In genomic region chr7:68128271-68128674, GRCm38 (mm10) we compare ENCODE assay signal across 8 mouse cellular contexts.
DNase-seq lines count a peak whose midpoint lies in the region; ATAC-seq lines count a peak whose summit lies in the region.

No protein-coding gene starts in this region.

- no peaks in the 10 kb centered on the region for H3K9me3 ChIP-seq in megakaryocyte, embryonic 14.5 days
- no peaks in the 10 kb centered on the region for H3K9me3 ChIP-seq in hindbrain, embryonic 14.5 days (ENCODE audit: control insufficient read depth, low read length)
- no peaks in the 10 kb centered on the region for H3K9me3 ChIP-seq in midbrain, embryonic 12.5 days

- H3K27me3 ChIP-seq in megakaryocyte, embryonic 14.5 days (replicated peaks), result no peaks in the 10 kb centered on the region
- no peaks in the 10 kb centered on the region for H3K27me3 ChIP-seq in hindbrain, embryonic 14.5 days (ENCODE audit: control insufficient read depth, insufficient read depth, low read length)
- no peaks in the 10 kb centered on the region for H3K27me3 ChIP-seq in midbrain, embryonic 12.5 days

- 5% methylated on average over 7 of the region's 7 CpGs for WGBS in hindbrain, embryonic 14.5 days
- WGBS in midbrain, embryonic 12.5 days, result 12% methylated on average over 7 of the region's 7 CpGs

- H3K4me3 ChIP-seq in megakaryocyte, embryonic 14.5 days (replicated peaks), result peak overlapping the region; percentile 95
- H3K4me3 ChIP-seq in hindbrain, embryonic 14.5 days (replicated peaks; ENCODE audit: low read length), result peak overlapping the region; percentile 59
- H3K4me3 ChIP-seq in midbrain, embryonic 12.5 days, result peak overlapping the region; percentile 69

- peak overlapping the region; percentile 97 for H3K27ac ChIP-seq in hindbrain, embryonic 14.5 days
- peak overlapping the region; percentile 92 for H3K27ac ChIP-seq in midbrain, embryonic 12.5 days (replicated peaks)

- peak; percentile 45 to 55 for DNase-seq in cerebellum, postnatal 14 days
- no peak for DNase-seq in hindbrain, embryonic 14.5 days (ENCODE audit: low spot score)
- DNase-seq in layer of hippocampus, adult 9-11 months, result no peak
- DNase-seq in ovary, postnatal 14 days (ENCODE audit: low spot score), result no peak
- DNase-seq in ovary, postnatal 36 days (ENCODE audit: low spot score), result no peak

- no peak for ATAC-seq in megakaryocyte, adult 5-6 weeks (ENCODE audit: poor library complexity, severe bottlenecking)
- ATAC-seq in hindbrain, embryonic 14.5 days (ENCODE audit: low FRiP score), result no peak
- ATAC-seq in midbrain, embryonic 12.5 days (ENCODE audit: low FRiP score, low read depth), result no peak

- H3K9ac ChIP-seq in hindbrain, embryonic 14.5 days, result peak overlapping the region; percentile 78
- peak overlapping the region; percentile 54; the same call in 1 of the 2 replicates for H3K9ac ChIP-seq in midbrain, embryonic 12.5 days (replicated peaks)

- peak overlapping the region; percentile 90 for H3K4me2 ChIP-seq in hindbrain, embryonic 14.5 days (replicated peaks)
- peak overlapping the region; percentile 76 for H3K4me2 ChIP-seq in midbrain, embryonic 12.5 days (replicated peaks)

- H3K4me1 ChIP-seq in megakaryocyte, embryonic 14.5 days, result peaks cover 61% of the 10 kb centered on the region
- H3K4me1 ChIP-seq in hindbrain, embryonic 14.5 days (replicated peaks; ENCODE audit: control insufficient read depth, insufficient read depth, low read length), result peaks cover 35% of the 10 kb centered on the region
- peaks cover 48% of the 10 kb centered on the region for H3K4me1 ChIP-seq in midbrain, embryonic 12.5 days

- no peaks in the 10 kb centered on the region for H3K36me3 ChIP-seq in megakaryocyte, embryonic 14.5 days (replicated peaks; ENCODE audit: low read length)
- no peaks in the 10 kb centered on the region for H3K36me3 ChIP-seq in hindbrain, embryonic 14.5 days (replicated peaks; ENCODE audit: control insufficient read depth, insufficient read depth)
- no peaks in the 10 kb centered on the region for H3K36me3 ChIP-seq in midbrain, embryonic 12.5 days

Comparison
In these comparisons a context has a peak if more than half of its experiments do, and no peak if none do; other contexts are left out.
1. DNase-seq: peak in cerebellum, postnatal 14 days (2 of 2); none in hindbrain, embryonic 14.5 days (single experiment), layer of hippocampus, adult 9-11 months (single experiment), ovary, postnatal 14 days (single experiment) and ovary, postnatal 36 days (single experiment).
2. Peak in every context shown above with its lines, with median percentiles within 50 percentile points of each other: H3K4me3 ChIP-seq.